Mouse (Mus musculus) thymus, postnatal 10 days (tissue): ENCODE measurements around the gene Crocc2.
"Not testable (repeated sequence)": the region's sequence is repeated elsewhere in the genome, so short reads cannot be mapped to it uniquely, and the experiment has no call there.

Experiments
- DNase-seq, 2 experiments: peaks; one replicate each; pipeline ENCODE4 v3.0.0; 2021; ENCODE audit warnings: low spot score in 2 of 2

Gene Crocc2

DNA sequence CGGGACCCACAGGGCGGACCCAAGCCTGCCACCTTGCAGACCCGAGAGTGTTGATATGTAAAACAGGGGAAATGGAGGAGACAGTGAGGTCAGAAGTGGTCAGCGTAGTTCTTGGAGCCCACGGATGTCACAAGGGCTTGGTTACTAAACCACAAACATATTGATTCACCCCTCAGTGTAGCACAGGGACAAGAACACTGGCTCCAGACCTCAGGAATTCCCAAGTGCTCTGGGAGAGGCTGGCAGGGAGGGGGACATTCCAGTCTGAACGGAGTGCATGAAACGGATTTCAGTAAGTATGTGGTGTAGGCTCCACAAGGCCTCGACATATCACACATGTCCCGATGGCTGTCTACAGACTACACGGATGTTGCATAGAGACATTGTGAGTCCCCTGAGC is 6.6 kb upstream of the Crocc2 start:
- DNase-seq = no peak

DNA sequence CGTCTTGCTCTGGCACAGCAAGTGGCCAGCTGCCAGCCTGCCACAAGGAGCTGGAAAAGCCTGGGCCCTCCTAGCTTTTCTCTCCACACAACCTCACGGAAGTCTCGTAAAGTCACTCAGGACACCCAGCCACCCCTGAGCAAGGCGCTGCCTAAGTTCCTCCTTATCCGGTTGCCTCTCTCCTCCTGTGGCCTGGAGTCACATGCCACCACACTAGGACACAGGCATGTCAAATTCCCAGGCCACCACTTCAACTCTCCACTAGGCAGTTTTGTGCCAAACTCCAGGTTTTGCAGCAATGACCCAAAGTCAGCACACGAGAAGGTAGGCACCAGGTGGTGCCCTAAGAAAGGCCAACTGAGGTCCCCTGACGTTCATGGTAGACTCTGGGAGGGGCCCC is 5.9 kb upstream of the Crocc2 start:
- DNase-seq = no peak

- DNase-seq = no peak
Observed at GRCm38 (mm10) chr1:93165447-93165846, 3.1 kb upstream of the Crocc2 start.

DNA sequence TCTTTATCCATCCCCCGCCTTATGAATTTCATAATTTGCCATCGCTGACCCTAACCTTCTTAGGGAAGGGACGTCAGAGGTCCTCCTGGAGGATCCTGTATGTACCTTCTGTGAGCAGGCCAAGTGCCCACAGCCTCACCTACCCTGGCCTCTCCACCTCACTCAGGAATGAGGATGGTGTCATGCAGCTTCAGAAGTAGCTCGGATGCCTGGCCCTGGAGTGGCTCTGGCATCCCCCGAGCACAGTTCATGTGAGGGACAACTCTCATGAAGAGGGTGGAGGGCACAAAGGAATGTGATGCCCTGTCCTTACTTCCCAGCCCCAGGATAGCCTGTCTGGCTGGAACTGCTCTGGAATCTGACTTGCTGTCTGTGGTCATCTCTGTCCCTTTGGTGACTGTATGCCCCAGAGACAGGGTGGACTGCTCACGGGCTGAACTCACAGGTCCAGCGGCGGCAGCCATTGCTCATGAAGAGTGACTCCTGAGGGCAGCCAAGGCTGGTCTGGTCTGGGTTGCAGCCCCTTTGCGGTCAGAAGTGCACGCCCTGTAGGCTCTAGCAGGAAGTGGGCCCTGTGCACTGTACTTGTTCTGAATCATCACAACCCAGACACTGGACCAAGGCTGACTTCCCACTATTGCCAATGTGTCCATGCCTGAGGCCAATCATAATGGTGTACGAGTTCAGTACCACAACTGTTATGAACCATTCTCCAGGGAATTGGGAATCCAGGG is 2.0 kb upstream of the Crocc2 start:
- DNase-seq = no peak

- no peak for DNase-seq
Observed at GRCm38 (mm10) chr1:93173665-93174064, 5.1 kb downstream of the Crocc2 start.

DNA sequence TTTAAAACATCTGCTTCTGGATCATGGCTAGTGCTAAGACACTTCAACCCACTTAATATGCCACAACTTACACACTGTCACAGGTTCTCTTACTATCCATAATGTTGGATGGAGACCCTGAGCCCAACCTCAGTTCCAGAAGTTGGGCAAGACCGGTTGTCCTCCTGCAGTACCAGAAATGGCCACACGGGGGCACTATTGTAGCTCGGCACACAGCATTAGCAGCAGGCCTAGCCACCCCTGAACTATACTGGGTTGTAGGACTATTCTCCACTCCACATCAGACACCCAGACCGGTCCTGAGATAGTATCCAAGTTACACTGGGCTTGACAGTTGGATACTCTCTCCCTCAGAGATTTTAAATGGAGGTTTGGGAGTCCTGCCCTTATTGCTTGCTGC is 5.9 kb downstream of the Crocc2 start:
- DNase-seq = peak; percentile 12 to 69

DNA sequence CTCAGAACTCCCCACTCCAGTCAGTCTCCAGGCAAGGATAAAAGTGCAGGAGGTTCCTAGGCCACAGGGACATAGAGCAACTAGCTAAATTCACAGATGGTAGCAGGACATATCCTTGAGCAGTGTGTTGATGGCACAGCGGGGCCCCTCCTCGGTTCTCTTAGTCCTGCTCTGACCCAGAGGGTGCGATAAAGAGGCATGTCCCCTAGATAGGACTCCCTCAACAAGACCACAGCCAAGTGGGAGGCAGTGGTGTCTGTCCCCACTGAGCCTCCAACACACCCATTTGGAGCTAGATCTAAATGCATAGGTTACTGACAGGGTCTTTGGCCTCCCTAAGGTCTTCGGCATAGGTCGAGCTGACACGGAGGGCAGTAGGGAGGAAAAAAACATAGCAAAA is 7.3 kb downstream of the Crocc2 start:
- DNase-seq = no peak

- DNase-seq = no peak
Observed at GRCm38 (mm10) chr1:93176525-93177332, 8.2 kb downstream of the Crocc2 start.

- DNase-seq = no peak
Observed at GRCm38 (mm10) chr1:93182281-93182680, 13.8 kb downstream of the Crocc2 start.

DNA sequence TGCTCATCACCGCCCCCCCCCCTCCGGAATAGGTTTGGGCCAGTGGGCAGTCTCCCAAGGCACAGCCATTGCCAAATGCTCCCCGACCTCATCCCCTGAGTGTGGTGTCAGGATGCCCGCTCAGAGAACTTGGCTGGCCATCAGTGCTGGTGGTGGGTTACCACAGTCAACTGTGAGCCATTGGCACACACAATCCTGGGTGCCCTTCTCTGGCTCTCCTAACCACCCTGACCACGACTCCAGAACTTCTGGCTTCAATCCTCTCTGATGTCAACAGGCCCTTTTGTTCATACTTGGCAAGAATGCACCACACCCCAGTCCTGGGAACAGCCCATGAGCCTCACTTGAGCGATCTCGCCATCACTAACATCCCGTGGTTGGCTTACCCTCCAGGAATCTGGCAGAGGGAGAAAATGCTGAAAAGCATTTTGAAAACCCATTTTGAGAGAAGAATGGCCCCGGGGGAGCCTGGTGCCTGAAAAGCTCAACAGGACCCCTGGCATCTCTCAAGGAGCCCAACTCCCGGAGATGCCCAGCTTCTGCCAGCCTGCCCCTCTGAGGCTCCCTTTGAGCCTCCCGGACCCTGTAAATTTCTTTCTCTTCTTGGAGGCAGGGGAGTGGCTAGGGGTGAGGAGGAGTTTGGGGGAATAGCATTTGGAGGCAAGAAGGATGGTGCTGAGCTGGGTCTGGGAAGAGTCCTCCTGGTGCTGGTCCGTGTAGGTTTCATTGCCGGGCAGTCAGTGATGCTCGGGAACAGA is 15.7 kb downstream of the Crocc2 start:
- DNase-seq = no peak

GRCm38 (mm10) chr1:93190726-93191305 is 22.3 kb downstream of the Crocc2 start:
- no peak for DNase-seq

DNA sequence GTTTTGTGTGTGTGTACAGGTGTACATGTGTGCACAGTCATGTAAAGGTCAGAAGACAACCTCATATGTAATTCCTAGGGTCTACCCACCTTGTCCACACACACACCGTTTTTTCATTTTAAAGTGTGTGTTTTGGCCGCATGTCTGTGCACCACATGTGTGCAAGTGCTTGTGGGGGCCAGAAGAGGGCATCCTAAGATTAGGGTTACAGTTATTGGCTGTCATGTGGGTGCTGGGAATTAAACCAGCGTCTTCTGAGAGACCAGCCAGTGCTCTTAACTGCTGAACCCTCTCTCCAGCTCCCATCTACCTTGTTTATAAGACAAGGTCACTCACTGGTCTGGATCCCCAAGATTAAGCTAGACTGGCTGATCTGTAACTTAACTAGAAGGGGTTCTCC is 26.4 kb downstream of the Crocc2 start:
- DNase-seq = no peak

DNA sequence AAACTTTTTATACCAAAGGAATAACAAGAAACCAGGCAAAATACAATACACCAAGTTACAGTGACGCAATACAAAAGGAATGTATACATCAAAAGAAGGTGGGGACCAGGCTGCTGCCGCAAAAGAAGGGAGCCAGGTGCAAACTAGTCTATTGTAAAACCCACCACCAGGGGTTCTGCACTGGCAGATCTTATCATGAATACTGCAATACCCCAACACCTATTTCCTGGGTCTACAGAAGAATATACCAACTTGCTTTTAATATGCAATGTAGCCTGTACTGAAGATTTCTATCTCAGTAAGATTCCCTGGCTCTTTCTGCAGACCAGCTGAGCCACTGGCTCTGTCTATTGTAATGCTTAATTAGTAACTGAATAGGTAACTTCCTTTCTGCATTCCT is 28.9 kb downstream of the Crocc2 start:
- DNase-seq = not testable (repeated sequence)

- DNase-seq = no peak
Observed at GRCm38 (mm10) chr1:93197916-93198315, 29.4 kb downstream of the Crocc2 start.

GRCm38 (mm10) chr1:93206277-93206970 is 37.9 kb downstream of the Crocc2 start:
- DNase-seq = no peak

DNA sequence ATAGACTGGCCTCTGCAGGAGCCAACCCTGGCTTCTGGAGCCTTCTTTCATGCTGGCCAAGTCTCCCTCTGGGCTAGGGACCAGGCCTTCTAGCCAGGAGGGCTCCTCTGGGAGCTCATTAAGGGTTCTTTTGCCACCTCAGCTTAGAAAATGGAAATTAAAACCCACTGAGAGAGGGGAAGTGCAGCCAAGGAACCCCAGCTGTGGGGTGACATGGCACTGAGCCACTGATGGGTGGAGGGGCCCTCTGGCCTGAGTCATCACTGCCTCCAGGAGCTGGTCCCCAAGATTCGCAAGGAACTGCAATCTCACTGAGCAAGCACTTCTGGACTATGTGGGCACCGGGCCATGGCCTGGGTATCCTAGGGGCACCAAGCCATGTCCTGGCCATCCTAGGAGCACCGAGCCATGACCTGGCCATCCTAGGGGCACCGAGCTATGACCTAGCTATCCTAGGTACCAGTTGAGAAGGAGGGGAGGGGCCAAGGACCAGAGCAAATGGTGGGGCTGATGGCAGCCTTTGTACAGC is 39.1 kb downstream of the Crocc2 start:
- DNase-seq = no peak

DNA sequence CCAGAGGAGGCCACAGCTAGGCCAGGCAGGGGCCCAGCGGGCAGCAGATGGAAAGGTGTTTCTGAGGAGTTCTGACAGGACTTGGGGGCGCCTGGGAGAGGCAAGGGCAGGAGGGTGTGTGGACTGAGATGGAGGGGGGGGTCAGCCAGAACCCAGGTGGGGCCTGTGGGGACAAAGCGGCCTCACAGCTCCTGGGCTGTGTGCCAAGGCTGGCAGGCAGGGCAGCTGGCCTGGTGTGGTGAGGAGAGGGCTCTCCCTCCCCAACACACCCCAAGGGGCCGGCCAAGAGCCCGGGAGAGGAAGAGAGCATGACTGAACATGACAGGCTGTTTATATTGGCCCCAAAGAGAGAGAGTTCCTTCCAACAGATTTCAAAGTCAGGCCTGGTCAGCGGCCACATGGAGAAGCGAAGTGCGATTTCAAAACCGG is 41.7 kb downstream of the Crocc2 start:
- no peak for DNase-seq

DNA sequence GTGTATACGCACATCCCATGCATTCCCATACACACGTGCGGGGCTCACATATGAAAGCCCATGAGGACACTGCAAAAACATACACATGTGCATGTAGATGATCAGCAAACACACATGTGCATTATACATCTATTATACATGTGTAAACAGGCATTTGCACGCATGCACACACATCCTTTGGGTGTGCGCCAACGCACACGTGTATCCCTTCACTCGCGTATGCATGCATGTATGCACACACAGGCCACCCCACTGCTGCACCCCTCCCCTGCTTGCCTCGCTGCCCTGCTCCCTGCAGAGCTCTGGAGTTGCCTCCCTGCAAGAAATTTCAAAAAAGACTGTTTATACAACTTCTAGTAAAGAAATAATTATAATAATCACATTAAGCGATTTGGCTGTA is 42.5 kb downstream of the Crocc2 start:
- no peak for DNase-seq

DNA sequence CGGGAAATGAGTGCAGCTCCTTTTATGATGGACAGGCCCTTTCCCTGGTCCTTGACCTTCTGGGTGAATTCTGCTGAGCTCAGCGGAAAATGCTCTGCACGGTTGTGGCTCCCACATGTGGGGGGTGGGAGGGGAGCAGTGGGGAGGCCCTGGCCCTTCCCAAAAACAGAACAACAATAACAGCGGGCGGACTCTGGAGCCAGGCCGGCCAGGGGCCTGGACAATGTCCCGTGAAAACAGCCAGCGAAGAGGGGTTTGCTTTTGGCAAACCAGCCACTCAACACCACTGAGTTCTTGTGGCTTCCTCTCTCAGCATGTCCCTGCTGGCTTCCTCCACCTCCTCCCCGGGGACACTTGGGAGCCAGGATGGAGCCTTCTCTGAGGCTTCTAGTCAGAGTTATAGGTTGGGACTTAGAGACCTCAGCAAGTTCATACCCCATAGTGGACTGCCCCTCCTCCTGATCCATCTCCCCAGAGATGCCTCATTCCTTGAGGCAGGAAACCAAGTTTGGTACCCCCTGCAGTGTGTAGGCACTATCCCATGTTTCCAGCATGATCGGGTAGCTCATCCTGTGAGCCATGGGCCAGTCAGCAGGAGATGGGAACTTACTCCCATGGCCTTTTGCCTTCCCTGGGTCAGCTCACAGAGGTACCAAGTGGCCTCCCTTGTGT is 43.2 kb downstream of the Crocc2 start:
- no peak for DNase-seq

- DNase-seq = no peak
Observed at GRCm38 (mm10) chr1:93212441-93212840, 43.9 kb downstream of the Crocc2 start.

DNA sequence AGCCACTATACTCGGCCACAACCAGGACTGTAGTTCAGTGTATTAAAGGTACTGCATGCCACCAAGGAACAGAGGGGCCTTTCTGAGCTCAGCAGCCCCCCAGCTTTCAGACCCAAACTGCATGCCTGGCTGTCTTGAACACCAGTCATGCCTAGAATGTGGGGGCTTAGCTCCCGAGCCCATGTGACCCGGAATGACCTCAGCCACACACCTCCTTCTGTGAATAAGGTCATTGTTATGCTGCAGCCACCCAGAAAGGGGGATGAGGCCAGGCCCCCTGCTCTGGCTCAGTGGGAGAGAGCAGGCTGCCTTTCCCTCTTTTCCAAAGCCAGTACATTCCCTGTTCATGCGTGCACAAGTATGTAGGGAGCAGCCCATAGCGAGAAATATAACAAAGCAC is 46.1 kb downstream of the Crocc2 start:
- DNase-seq = no peak
